Mouse (Mus musculus): ENCODE data around the gene Dync1i2. TPM values are rescaled to one million over a fixed set of nuclear protein-coding genes. Genes with fewer than 3 reads are reported as not detected.

Gene Dync1i2
- polyA plus RNA-seq, 1 experiment: 168 TPM

GRCm38 (mm10) chr2:71180566-71181217, 30.8 kb upstream of the Dync1i2 start:
- TF ChIP-seq POLR2A (IDR thresholded peaks at IDR 0.05; ENCODE audit: low read depth, low read length) (no peak), CTCF (IDR thresholded peaks at IDR 0.05; ENCODE audit: borderline replicate concordance, insufficient read depth, low read length) (no peak)
- no peak overlapping the region for H3K27ac ChIP-seq (ENCODE audit: insufficient read depth, low read length)
- H3K4me3 ChIP-seq (ENCODE audit: insufficient read depth, low read length): no peak overlapping the region
- no peaks in the 10 kb centered on the region for H3K4me1 ChIP-seq (ENCODE audit: control insufficient read depth, insufficient read depth, low read length)

GRCm38 (mm10) chr2:71187950-71188349, 23.6 kb upstream of the Dync1i2 start:
- Histone ChIP-seq H3K4me3 (ENCODE audit: insufficient read depth, low read length) (no peak overlapping the region), H3K4me1 (ENCODE audit: control insufficient read depth, insufficient read depth, low read length) (no peaks in the 10 kb centered on the region), H3K27ac (ENCODE audit: insufficient read depth, low read length) (no peak overlapping the region)
- TF ChIP-seq CTCF (IDR thresholded peaks at IDR 0.05; ENCODE audit: borderline replicate concordance, insufficient read depth, low read length): no peak
- no peak for TF ChIP-seq POLR2A (IDR thresholded peaks at IDR 0.05; ENCODE audit: low read depth, low read length)

- H3K27ac ChIP-seq (ENCODE audit: insufficient read depth, low read length): no peak overlapping the region
- TF ChIP-seq POLR2A (IDR thresholded peaks at IDR 0.05; ENCODE audit: low read depth, low read length) (no peak), CTCF (IDR thresholded peaks at IDR 0.05; ENCODE audit: borderline replicate concordance, insufficient read depth, low read length) (no peak)
- no peak overlapping the region for H3K4me3 ChIP-seq (ENCODE audit: insufficient read depth, low read length)
- no peaks in the 10 kb centered on the region for H3K4me1 ChIP-seq (ENCODE audit: control insufficient read depth, insufficient read depth, low read length)
Measured at GRCm38 (mm10) chr2:71188861-71189260, 22.6 kb upstream of the Dync1i2 start.

- Histone ChIP-seq H3K4me1 (ENCODE audit: control insufficient read depth, insufficient read depth, low read length) (no peaks in the 10 kb centered on the region), H3K27ac (ENCODE audit: insufficient read depth, low read length) (no peak overlapping the region), H3K4me3 (ENCODE audit: insufficient read depth, low read length) (no peak overlapping the region)
- no peak for TF ChIP-seq CTCF (IDR thresholded peaks at IDR 0.05; ENCODE audit: borderline replicate concordance, insufficient read depth, low read length)
- TF ChIP-seq POLR2A (IDR thresholded peaks at IDR 0.05; ENCODE audit: low read depth, low read length): no peak
Measured at GRCm38 (mm10) chr2:71191391-71192194, 19.9 kb upstream of the Dync1i2 start.

GRCm38 (mm10) chr2:71192195-71192807, 19.2 kb upstream of the Dync1i2 start:
- TF ChIP-seq CTCF (IDR thresholded peaks at IDR 0.05; ENCODE audit: borderline replicate concordance, insufficient read depth, low read length) (no peak), POLR2A (IDR thresholded peaks at IDR 0.05; ENCODE audit: low read depth, low read length) (no peak)
- Histone ChIP-seq H3K4me1 (ENCODE audit: control insufficient read depth, insufficient read depth, low read length) (no peaks in the 10 kb centered on the region), H3K27ac (ENCODE audit: insufficient read depth, low read length) (no peak overlapping the region), H3K4me3 (ENCODE audit: insufficient read depth, low read length) (no peak overlapping the region)

- TF ChIP-seq CTCF (IDR thresholded peaks at IDR 0.05; ENCODE audit: borderline replicate concordance, insufficient read depth, low read length): no peak
- no peak for TF ChIP-seq POLR2A (IDR thresholded peaks at IDR 0.05; ENCODE audit: low read depth, low read length)
- Histone ChIP-seq H3K27ac (ENCODE audit: insufficient read depth, low read length) (no peak overlapping the region), H3K4me3 (ENCODE audit: insufficient read depth, low read length) (no peak overlapping the region), H3K4me1 (ENCODE audit: control insufficient read depth, insufficient read depth, low read length) (no peaks in the 10 kb centered on the region)
Measured at GRCm38 (mm10) chr2:71194137-71194960, 17.2 kb upstream of the Dync1i2 start.

GRCm38 (mm10) chr2:71196947-71197346, 14.6 kb upstream of the Dync1i2 start:
- no peak overlapping the region for H3K4me3 ChIP-seq (ENCODE audit: insufficient read depth, low read length)
- no peak for TF ChIP-seq CTCF (IDR thresholded peaks at IDR 0.05; ENCODE audit: borderline replicate concordance, insufficient read depth, low read length)
- TF ChIP-seq POLR2A (IDR thresholded peaks at IDR 0.05; ENCODE audit: low read depth, low read length): no peak
- no peaks in the 10 kb centered on the region for H3K4me1 ChIP-seq (ENCODE audit: control insufficient read depth, insufficient read depth, low read length)
- no peak overlapping the region for H3K27ac ChIP-seq (ENCODE audit: insufficient read depth, low read length)

GRCm38 (mm10) chr2:71198907-71199306, 12.6 kb upstream of the Dync1i2 start:
- Histone ChIP-seq H3K4me3 (ENCODE audit: insufficient read depth, low read length) (no peak overlapping the region), H3K27ac (ENCODE audit: insufficient read depth, low read length) (no peak overlapping the region)
- TF ChIP-seq CTCF (IDR thresholded peaks at IDR 0.05; ENCODE audit: borderline replicate concordance, insufficient read depth, low read length) (no peak), POLR2A (IDR thresholded peaks at IDR 0.05; ENCODE audit: low read depth, low read length) (no peak)

GRCm38 (mm10) chr2:71200485-71200884, 11.0 kb upstream of the Dync1i2 start:
- TF ChIP-seq POLR2A (IDR thresholded peaks at IDR 0.05; ENCODE audit: low read depth, low read length) (no peak), CTCF (IDR thresholded peaks at IDR 0.05; ENCODE audit: borderline replicate concordance, insufficient read depth, low read length) (no peak)
- Histone ChIP-seq H3K4me3 (ENCODE audit: insufficient read depth, low read length) (no peak overlapping the region), H3K4me1 (ENCODE audit: control insufficient read depth, insufficient read depth, low read length) (no peaks in the 10 kb centered on the region), H3K27ac (ENCODE audit: insufficient read depth, low read length) (no peak overlapping the region)

More at GRCm38 (mm10) chr2:71198907-71199306, 12.6 kb upstream of the Dync1i2 start:
- no peaks in the 10 kb centered on the region for H3K4me1 ChIP-seq (ENCODE audit: control insufficient read depth, insufficient read depth, low read length)
